Mouse (Mus musculus) layer of hippocampus, postnatal 25 days (tissue): ENCODE results near the gene Vmn1r192. TPM values are rescaled to one million over a fixed set of nuclear protein-coding genes. Genes with fewer than 3 reads are reported as not detected.
"Not testable (repeated sequence)": the region's sequence is repeated elsewhere in the genome, so short reads cannot be mapped to it uniquely, and the experiment has no call there.

Experiments used
- DNase-seq, 2 experiments: peaks; one replicate each; pipeline ENCODE4 v3.0.0; 2022; ENCODE audit warnings: mixed read lengths in 2 of 2, low spot score in 1 of 2; ENCODE audit errors: extremely low spot score in 1 of 2
- microRNA-seq, 2 experiments: library from miRNA; unstranded; fragments of <30 nt; microRNA quantifications; one replicate each; pipeline ENCODE4 v1.2.0; 2021
- total RNA-seq, 2 experiments: library from RNA; stranded (reverse); gene quantifications; 2 replicates each; pipeline ENCODE4 v1.2.3; 2021

The Vmn1r192 gene
- not detected for total RNA-seq

- DNase-seq = no peak
Observed at GRCm38 (mm10) chr13:22191041-22191440, at the start of gene Vmn1r192. Vmn1r192 (minus strand) TSS chr13:22191141.

- not testable (repeated sequence) for DNase-seq
Observed at GRCm38 (mm10) chr13:22223060-22223459, 32.1 kb upstream of the Vmn1r192 start, which contains the start of gene Vmn1r193. Vmn1r193 (minus strand) TSS chr13:22223160.

GRCm38 (mm10) chr13:22192756-22193155 lies 1.8 kb upstream of the Vmn1r192 start:
- not testable (repeated sequence) for DNase-seq

- DNase-seq = no peak
Observed at GRCm38 (mm10) chr13:22190385-22190784, 556 bp downstream of the Vmn1r192 start.

GRCm38 (mm10) chr13:22189313-22189712 lies 1.6 kb downstream of the Vmn1r192 start:
- no peak for DNase-seq

- no peak for DNase-seq
Observed at GRCm38 (mm10) chr13:22183869-22184268, 7.1 kb downstream of the Vmn1r192 start, which contains the start of gene Vmn1r191. Vmn1r191 (minus strand) TSS chr13:22183969.

GRCm38 (mm10) chr13:22168416-22168815 lies 22.5 kb downstream of the Vmn1r192 start:
- no peak for DNase-seq

GRCm38 (mm10) chr13:22136495-22137293 lies 54.2 kb downstream of the Vmn1r192 start:
- not testable (repeated sequence) for DNase-seq

Small RNA genes within 50 kb of the gene (microRNA-seq; reads per million reads assigned to microRNA genes)
- 0 reads per million in 2 experiments for gene Gm23282
- 0 reads per million in 2 experiments for gene Gm25084

Other genes starting within 250 kb of the Vmn1r192 start
- 1 to 10 TPM; 2.9 to 4.2 TPM for gene Zfp184, start 246.0 kb downstream of the Vmn1r192 start, total RNA-seq
- not detected for gene Pom121l2, start 209.9 kb downstream of the Vmn1r192 start, total RNA-seq
- under 1 TPM; 0.42 to 0.57 TPM for gene Prss16, start 181.4 kb downstream of the Vmn1r192 start, total RNA-seq
- 10 to 100 TPM; 22.3 to 38.6 TPM for gene Hist1h2ah, start 155.6 kb downstream of the Vmn1r192 start, total RNA-seq
- 10 to 100 TPM; 15.7 to 30.9 TPM for gene Hist1h2bk, start 155.3 kb downstream of the Vmn1r192 start, total RNA-seq
- gene Hist1h4i, start 149.8 kb downstream of the Vmn1r192 start, total RNA-seq = 10 to 100 TPM; 64.2 to 71.4 TPM
- gene Hist1h2ag, start 148.2 kb downstream of the Vmn1r192 start, total RNA-seq = 10 to 100 TPM in 1 of 2 experiments, 1 to 10 TPM in 1; 7.1 to 18.2 TPM
- gene Hist1h2bj, start 147.9 kb downstream of the Vmn1r192 start, total RNA-seq = 10 to 100 TPM; 15.1 to 18.5 TPM
- not detected for gene Vmn1r188, start 106.7 kb downstream of the Vmn1r192 start, total RNA-seq
- gene Vmn1r189, start 85.3 kb downstream of the Vmn1r192 start, total RNA-seq = not detected
- not detected for gene Vmn1r191, start 7.2 kb downstream of the Vmn1r192 start, total RNA-seq
- not detected for gene Vmn1r193, start 32.0 kb upstream of the Vmn1r192 start, total RNA-seq
- gene Vmn1r194, start 53.1 kb upstream of the Vmn1r192 start, total RNA-seq = not detected
- not detected for gene Vmn1r195, start 79.4 kb upstream of the Vmn1r192 start, total RNA-seq
- gene Vmn1r196, start 98.8 kb upstream of the Vmn1r192 start, total RNA-seq = not detected
- gene Vmn1r197, start 133.4 kb upstream of the Vmn1r192 start, total RNA-seq = not detected
- not detected for gene Vmn1r198, start 159.2 kb upstream of the Vmn1r192 start, total RNA-seq
- gene Vmn1r199, start 188.7 kb upstream of the Vmn1r192 start, total RNA-seq = not detected
- not detected for gene Vmn1r200, start 199.2 kb upstream of the Vmn1r192 start, total RNA-seq